Mouse (Mus musculus) C2C12 (cell line): Measurements from ENCODE around the gene Cfdp1. TPM values are rescaled to one million over a fixed set of nuclear protein-coding genes. Genes with fewer than 3 reads are reported as not detected.

ENCODE experiments used
- H3K27me3 ChIP-seq: one replicate; pipeline ENCODE4 v1.6.1; 2011; ENCODE audit not compliant: control insufficient read depth, insufficient read depth, insufficient read length
- H3K36me3 ChIP-seq: one replicate; pipeline ENCODE4 v1.6.1; 2011; ENCODE audit not compliant: control insufficient read depth, insufficient read depth
- H3K4me3 ChIP-seq: one replicate; pipeline ENCODE4 v1.5.1; 2011; ENCODE audit warnings: mild to moderate bottlenecking, control low read depth; ENCODE audit not compliant: poor library complexity, insufficient read depth, severe bottlenecking
- H3K79me2 ChIP-seq: one replicate; pipeline ENCODE4 v1.6.1; 2011; ENCODE audit not compliant: control insufficient read depth, insufficient read depth
- H3K79me3 ChIP-seq: one replicate; pipeline ENCODE4 v1.6.1; 2011; ENCODE audit warnings: low read depth, control low read depth
- H3ac ChIP-seq: one replicate; pipeline ENCODE3; 2011; ENCODE audit warnings: low read depth; ENCODE audit not compliant: control insufficient read depth, insufficient read length
- CEBPB ChIP-seq: IDR thresholded peaks from one replicate; pipeline ENCODE4 v1.6.1; 2011; ENCODE audit warnings: low read depth, mild to moderate bottlenecking, control low read depth, moderate library complexity
- CTCF ChIP-seq: IDR thresholded peaks from one replicate; pipeline ENCODE4 v1.5.1; 2011; ENCODE audit not compliant: control insufficient read depth, insufficient read depth, insufficient read length
- FOSL1 ChIP-seq: IDR thresholded peaks from one replicate; pipeline ENCODE4 v1.8.0; 2011; ENCODE audit warnings: mild to moderate bottlenecking, low read length; ENCODE audit not compliant: poor library complexity, insufficient read depth, severe bottlenecking
- MAX ChIP-seq: IDR thresholded peaks from one replicate; pipeline ENCODE4 v1.6.1; 2011; ENCODE audit warnings: mild to moderate bottlenecking, control low read depth
- MYOD1 ChIP-seq: IDR thresholded peaks from one replicate; pipeline ENCODE4 v1.6.1; 2011; ENCODE audit warnings: low read depth; ENCODE audit not compliant: control insufficient read depth, insufficient read length
- MYOG ChIP-seq: IDR thresholded peaks from one replicate; pipeline ENCODE4 v1.6.1; 2011; ENCODE audit not compliant: control insufficient read depth, insufficient read length; ENCODE audit errors: extremely low read depth
- USF1 ChIP-seq: IDR thresholded peaks from one replicate; pipeline ENCODE4 v1.6.1; 2011; ENCODE audit warnings: low read depth, mild to moderate bottlenecking, control low read depth, moderate library complexity
- polyA plus RNA-seq: library from polyadenylated mRNA; unstranded; fragments of >200 nt; fragmentation: generic; extraction: Trizol; gene quantifications from one replicate; pipeline ENCODE4 v1.2.1, GENCODE M21; 2012; ENCODE audit warnings: missing spikeins

Cfdp1 gene
- polyA plus RNA-seq, 1 experiment, result 58.8 TPM

DNA sequence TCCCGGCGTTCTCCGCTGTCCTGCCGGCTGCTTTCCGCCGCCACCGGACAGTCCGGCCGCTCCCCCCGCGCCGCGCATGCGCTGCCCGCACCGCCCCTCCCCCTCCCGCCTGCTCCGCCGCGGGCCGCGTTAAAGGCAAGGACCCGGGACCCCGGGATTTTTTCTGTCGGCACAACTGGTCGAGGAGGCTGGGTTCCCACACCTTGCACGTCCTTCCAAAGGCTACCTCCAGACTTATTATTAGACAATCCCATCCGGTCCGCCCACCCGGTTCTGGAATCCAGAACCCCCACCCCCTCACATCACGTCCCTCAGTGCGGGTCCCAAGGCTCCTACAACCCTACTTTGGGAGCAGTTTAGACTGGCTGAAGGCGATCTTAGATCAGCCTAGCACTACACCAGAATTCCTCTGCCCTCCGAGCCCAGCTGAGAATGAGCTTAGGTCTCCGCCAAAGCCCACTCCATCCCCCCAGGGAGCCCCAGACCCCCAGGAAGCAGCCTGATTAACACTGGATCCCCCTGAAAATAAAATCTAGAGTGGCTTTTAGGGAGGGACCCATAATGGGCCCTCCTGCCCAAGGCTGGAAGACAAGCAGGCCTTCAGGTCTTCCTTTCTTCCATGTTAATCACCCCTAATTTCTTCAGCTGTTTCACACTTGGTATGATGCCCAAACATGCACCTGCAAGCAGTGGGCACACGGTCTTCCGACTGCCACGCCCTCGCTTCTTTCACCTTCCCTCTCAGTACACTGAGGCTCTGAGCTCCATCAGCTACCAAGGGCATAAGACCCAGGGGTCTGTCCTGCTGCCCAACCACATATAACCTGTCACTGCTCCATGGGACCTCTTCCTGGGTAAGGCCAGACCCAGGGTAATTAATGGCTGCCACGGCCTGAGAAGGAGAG is 110.0 kb downstream of the Cfdp1 start, which contains the start of gene Bcar1:
TSS of gene Bcar1 (minus strand) at position 18 of the 905 bp plus-strand sequence.
- Histone ChIP-seq H3K4me3 (peak within 1 kb of the TSS; percentile 93), H3K36me3 (peaks cover 5% of the 10 kb centered on the region), H3ac (peak within 1 kb of the TSS; percentile 87), H3K27me3 (no peaks in the 10 kb centered on the region), H3K79me2 (peaks cover 56% of the 10 kb centered on the region), H3K79me3 (peaks cover 42% of the 10 kb centered on the region)
- TF ChIP-seq MYOG, result no peak
- TF ChIP-seq MYOD1, result no peak
- TF ChIP-seq MAX, result no peak
- no peak for TF ChIP-seq FOSL1
- TF ChIP-seq USF1, result no peak
- TF ChIP-seq CTCF, result no peak
- TF ChIP-seq CEBPB, result no peak

DNA sequence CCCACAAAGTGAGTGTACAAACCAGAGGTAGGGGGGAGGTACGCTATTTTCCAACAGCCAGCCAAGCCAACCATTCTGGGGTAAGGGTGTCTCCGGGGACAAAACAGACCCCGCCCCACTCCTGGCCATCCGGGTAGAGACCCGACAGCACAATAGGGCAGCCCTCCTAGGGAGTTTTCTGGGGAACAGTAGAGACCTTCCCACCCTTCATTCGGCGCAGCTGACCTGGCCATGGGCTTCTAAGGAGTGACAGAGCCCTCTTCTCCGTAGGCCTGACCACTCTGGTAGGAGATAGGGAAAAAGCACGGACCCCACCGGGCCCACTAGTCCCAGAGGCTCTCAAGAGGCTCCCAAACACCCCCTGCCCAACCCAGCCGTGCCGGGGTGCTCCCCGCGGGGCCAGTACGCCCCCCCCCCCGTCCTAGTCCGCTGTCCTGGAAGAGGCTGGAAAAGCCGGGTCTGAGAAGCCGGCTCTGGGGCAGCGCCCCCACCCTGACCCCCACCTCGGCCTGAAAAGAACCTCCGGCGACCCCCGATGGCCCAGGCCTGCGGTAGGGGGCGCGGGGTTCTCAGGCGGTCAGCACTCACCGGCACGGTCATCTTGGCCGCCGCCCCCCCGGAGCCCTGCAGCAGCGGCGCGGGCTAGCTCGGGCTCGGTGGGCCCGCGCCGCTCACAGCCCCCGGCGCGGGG is 110.8 kb downstream of the Cfdp1 start:
- H3ac ChIP-seq, result peak overlapping the region; percentile 87
- TF ChIP-seq MYOD1 (no peak), CEBPB (no peak), MYOG (no peak), CTCF (no peak), USF1 (no peak), MAX (no peak), FOSL1 (no peak)

DNA sequence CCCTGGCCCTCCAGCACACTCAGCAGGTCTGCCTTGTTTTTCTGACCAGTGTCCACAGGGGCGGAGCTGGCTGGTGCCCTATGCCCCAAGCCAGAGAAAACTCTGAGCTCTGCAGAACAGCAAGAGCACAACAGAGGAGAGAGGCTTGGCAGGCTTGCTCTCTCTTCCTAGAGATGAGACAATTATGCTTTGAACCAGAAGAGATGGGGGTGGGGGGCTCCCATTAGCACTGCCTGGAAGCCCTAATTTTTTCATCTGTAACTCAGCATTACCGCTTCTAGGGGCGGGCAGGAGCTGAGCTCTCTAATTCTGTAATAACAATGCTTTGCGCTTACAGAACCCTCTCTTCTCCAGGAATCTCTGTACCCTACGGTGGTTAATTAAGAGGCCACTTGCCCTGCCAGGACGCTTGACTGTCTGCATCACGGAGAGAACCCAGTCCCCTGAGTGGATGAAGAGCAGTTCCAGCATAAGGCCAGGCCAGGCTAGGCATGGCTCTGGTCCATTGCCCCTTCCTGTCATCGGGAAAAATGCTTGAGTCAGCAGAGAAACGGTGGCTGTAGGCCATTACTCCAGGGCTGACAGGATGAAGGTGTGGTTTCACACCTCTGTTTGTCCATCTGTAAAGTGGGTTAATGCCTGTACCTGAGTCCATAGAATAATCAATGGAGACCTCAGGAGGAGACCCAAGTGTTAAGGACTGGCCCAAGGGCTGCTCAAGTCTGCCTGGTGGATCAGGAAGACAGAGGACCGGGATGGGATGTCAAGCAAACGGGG is 111.6 kb downstream of the Cfdp1 start:
- Histone ChIP-seq H3K79me2 (peaks cover 72% of the 10 kb centered on the region), H3K27me3 (no peaks in the 10 kb centered on the region), H3K79me3 (peaks cover 58% of the 10 kb centered on the region), H3ac (peak overlapping the region; percentile 87), H3K4me3 (peak overlapping the region; percentile 93), H3K36me3 (peaks cover 9% of the 10 kb centered on the region)
- no peak for TF ChIP-seq CEBPB
- peak; percentile 29 for TF ChIP-seq MAX

More for the DNA sequence above, 110.8 kb downstream of the Cfdp1 start:
- peaks cover 7% of the 10 kb centered on the region for H3K36me3 ChIP-seq
- peak overlapping the region; percentile 93 for H3K4me3 ChIP-seq
- peaks cover 50% of the 10 kb centered on the region for H3K79me3 ChIP-seq
- no peaks in the 10 kb centered on the region for H3K27me3 ChIP-seq
- peaks cover 64% of the 10 kb centered on the region for H3K79me2 ChIP-seq

DNA sequence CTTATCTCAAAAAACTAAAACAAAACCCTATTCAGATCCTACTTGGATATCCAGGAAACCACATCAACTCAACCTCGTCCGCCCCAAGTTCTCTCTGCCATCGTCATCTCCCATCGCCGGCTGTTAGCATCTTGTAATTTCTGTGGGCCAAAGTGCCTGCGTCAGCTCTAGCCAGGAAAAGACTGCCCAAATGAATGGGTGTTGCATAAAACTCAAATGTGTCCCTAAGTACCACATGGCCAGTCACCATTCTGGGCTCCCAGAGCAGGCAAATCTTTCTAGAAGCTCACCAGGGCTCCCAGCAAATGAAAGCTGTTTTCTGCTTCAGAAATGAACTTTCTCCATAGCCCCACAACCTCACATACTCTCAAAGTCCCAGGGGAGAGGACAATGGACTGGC is 112.5 kb downstream of the Cfdp1 start:
- Histone ChIP-seq H3K4me3 (peak overlapping the region; percentile 18), H3K27me3 (no peaks in the 10 kb centered on the region), H3ac (peak overlapping the region; percentile 20), H3K36me3 (peaks cover 9% of the 10 kb centered on the region), H3K79me2 (peaks cover 81% of the 10 kb centered on the region), H3K79me3 (peaks cover 66% of the 10 kb centered on the region)
- TF ChIP-seq USF1 (no peak), MYOD1 (no peak), MYOG (no peak), CTCF (no peak), FOSL1 (no peak), CEBPB (no peak), MAX (no peak)

DNA sequence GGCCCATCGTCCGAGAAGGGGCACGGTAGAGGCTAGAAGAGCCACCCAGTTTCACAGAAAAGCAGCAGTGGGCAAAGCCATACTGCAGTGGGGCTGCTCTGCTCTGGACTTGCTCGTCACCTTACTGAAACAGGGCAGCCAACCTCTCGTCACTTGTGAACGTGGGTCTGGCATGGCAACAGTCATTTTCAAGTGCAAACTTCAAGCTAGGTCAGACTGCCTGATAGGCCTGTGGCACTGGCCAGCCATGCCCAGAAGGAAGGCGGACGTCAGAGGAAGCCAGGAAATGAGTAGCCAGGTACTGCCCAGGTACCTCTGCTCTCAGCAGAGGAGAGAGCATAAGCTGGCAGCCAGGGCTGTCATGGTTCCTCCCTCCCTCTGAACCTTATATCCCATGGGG is 113.1 kb downstream of the Cfdp1 start:
- no peak overlapping the region for H3K4me3 ChIP-seq
- no peak for TF ChIP-seq CEBPB
- H3K36me3 ChIP-seq, result peaks cover 9% of the 10 kb centered on the region
- H3K27me3 ChIP-seq, result no peaks in the 10 kb centered on the region
- H3K79me2 ChIP-seq, result peaks cover 87% of the 10 kb centered on the region
- peaks cover 72% of the 10 kb centered on the region for H3K79me3 ChIP-seq
- H3ac ChIP-seq, result no peak overlapping the region
